Comparison of ENCODE assay signal across 9 mouse cellular contexts in the genomic region with DNA sequence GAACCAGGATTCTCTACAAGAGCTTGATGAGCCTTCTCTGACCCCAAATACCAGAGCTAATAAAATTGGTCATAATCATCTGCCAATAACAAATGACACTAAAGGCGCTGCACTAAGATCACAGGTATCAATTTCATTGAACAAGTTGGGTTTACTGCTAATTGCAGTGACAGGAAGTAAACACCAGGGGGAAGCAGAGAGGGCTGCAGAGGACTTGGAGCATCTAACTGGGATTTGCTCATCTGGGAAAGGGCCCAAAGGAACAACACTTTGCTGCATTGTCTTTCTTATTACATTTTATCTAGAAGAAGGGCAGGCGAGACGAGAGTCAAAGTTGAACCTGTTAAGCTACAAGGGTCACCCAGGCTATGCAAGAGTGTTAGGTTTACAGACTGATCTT. TPM values are rescaled to one million over a fixed set of nuclear protein-coding genes. Genes with fewer than 3 reads are reported as not detected.
DNase-seq lines count a peak whose midpoint lies in the region; ATAC-seq and TF ChIP-seq lines count a peak whose summit lies in the region.
"Had no signal": no experiment of that assay in that cellular context is flagged by ENCODE, and none has a peak within 500 bp of the region (broad histone marks: within the 10 kb centered on the region; RNA-seq: fewer than 3 reads in every experiment).

No protein-coding gene starts in this region.

- no peak for ATAC-seq in midbrain, embryonic 14.5 days (ENCODE audit: low FRiP score, low TSS enrichment)
- ATAC-seq in midbrain, embryonic 16.5 days: no peak
- ATAC-seq in limb, embryonic 14.5 days (ENCODE audit: low FRiP score, low read depth): no peak

- H3K9ac ChIP-seq in midbrain, embryonic 14.5 days (replicated peaks; ENCODE audit: low read length): no peak overlapping the region
- H3K9ac ChIP-seq in midbrain, embryonic 16.5 days (ENCODE audit: low read depth, low read length): no peak overlapping the region
- no peak overlapping the region for H3K9ac ChIP-seq in limb, embryonic 14.5 days (ENCODE audit: low read depth, low read length, severe bottlenecking)
- H3K9ac ChIP-seq: heart, embryonic 13.5 days had no signal

- no peaks in the 10 kb centered on the region for H3K27me3 ChIP-seq in midbrain, embryonic 14.5 days (ENCODE audit: control insufficient read depth, insufficient read depth, low read length)
- no peaks in the 10 kb centered on the region for H3K27me3 ChIP-seq in midbrain, embryonic 16.5 days (ENCODE audit: control insufficient read depth, insufficient read depth, low read depth, low read length)
- no peaks in the 10 kb centered on the region for H3K27me3 ChIP-seq in limb, embryonic 14.5 days (ENCODE audit: control insufficient read depth, insufficient read depth, low read length)
- H3K27me3 ChIP-seq: heart, embryonic 13.5 days had no signal

- peak; percentile 73 for DNase-seq in midbrain, embryonic 14.5 days
- DNase-seq in adrenal gland, adult (ENCODE audit: inconsistent age in 2 of 2, low spot score in 1 of 2): peak; percentile 50 to 85
- DNase-seq in embryo, embryonic 10 days (ENCODE audit: low spot score): peak; percentile 58
- DNase-seq in induced T-regulatory cell, adult 2 months (ENCODE audit: low read depth): peak; percentile 71
- DNase-seq in limb, embryonic 14.5 days (ENCODE audit: low spot score): peak; percentile 3
- peak; percentile 46 for DNase-seq in right cerebral cortex, adult 18-20 months
- DNase-seq in yolk sac, embryonic 10.5 days (ENCODE audit: low spot score): peak; percentile 26

- no peak overlapping the region for H3K27ac ChIP-seq in midbrain, embryonic 14.5 days (replicated peaks; ENCODE audit: low read depth, low read length)
- no peak overlapping the region for H3K27ac ChIP-seq in midbrain, embryonic 16.5 days (ENCODE audit: low read length)
- H3K27ac ChIP-seq in limb, embryonic 14.5 days (replicated peaks; ENCODE audit: low read depth, low read length): no peak overlapping the region
- H3K27ac ChIP-seq: heart, embryonic 13.5 days had no signal

- no peak overlapping the region for H3K4me2 ChIP-seq in midbrain, embryonic 14.5 days (ENCODE audit: low read length)
- no peak overlapping the region for H3K4me2 ChIP-seq in midbrain, embryonic 16.5 days (ENCODE audit: low read length)
- H3K4me2 ChIP-seq in limb, embryonic 14.5 days (replicated peaks; ENCODE audit: low read depth, low read length, severe bottlenecking): no peak overlapping the region
- H3K4me2 ChIP-seq: heart, embryonic 13.5 days had no signal

- H3K4me3 ChIP-seq in midbrain, embryonic 14.5 days (replicated peaks; ENCODE audit: low read depth, low read length): no peak overlapping the region
- no peak overlapping the region for H3K4me3 ChIP-seq in midbrain, embryonic 16.5 days (ENCODE audit: low read depth, low read length)
- no peak overlapping the region for H3K4me3 ChIP-seq in limb, embryonic 14.5 days (replicated peaks; ENCODE audit: low read length)
- H3K4me3 ChIP-seq: heart, embryonic 13.5 days had no signal

- no peaks in the 10 kb centered on the region for H3K4me1 ChIP-seq in midbrain, embryonic 14.5 days (ENCODE audit: control insufficient read depth, insufficient read depth, low read length)
- H3K4me1 ChIP-seq in midbrain, embryonic 16.5 days (ENCODE audit: control insufficient read depth, insufficient read depth, low read length): no peaks in the 10 kb centered on the region
- no peaks in the 10 kb centered on the region for H3K4me1 ChIP-seq in limb, embryonic 14.5 days (ENCODE audit: control insufficient read depth, insufficient read depth, low read length)

- H3K9me3 ChIP-seq in midbrain, embryonic 14.5 days (ENCODE audit: control insufficient read depth, low read length): no peaks in the 10 kb centered on the region
- no peaks in the 10 kb centered on the region for H3K9me3 ChIP-seq in midbrain, embryonic 16.5 days (replicated peaks; ENCODE audit: control insufficient read depth, low read length, poor library complexity, severe bottlenecking)
- no peaks in the 10 kb centered on the region for H3K9me3 ChIP-seq in limb, embryonic 14.5 days (ENCODE audit: control insufficient read depth, low read length)
- H3K9me3 ChIP-seq: heart, embryonic 13.5 days had no signal

- 70% methylated on average over 3 of the region's 3 CpGs for WGBS in midbrain, embryonic 14.5 days
- WGBS in midbrain, embryonic 16.5 days: 67% methylated on average over 3 of the region's 3 CpGs
- 69% methylated on average over 3 of the region's 3 CpGs for WGBS in limb, embryonic 14.5 days

- no peak for TF ChIP-seq POLR2A in limb, embryonic 14.5 days (IDR thresholded peaks at IDR 0.05; ENCODE audit: borderline replicate concordance, extremely low read depth, insufficient read depth, insufficient read length)

- H3K36me3 ChIP-seq in midbrain, embryonic 14.5 days (ENCODE audit: control insufficient read depth, insufficient read depth, low read length): peaks cover 92% of the 10 kb centered on the region
- peaks cover 47% of the 10 kb centered on the region for H3K36me3 ChIP-seq in midbrain, embryonic 16.5 days (ENCODE audit: control insufficient read depth, insufficient read depth, low read length)
- peaks cover 93% of the 10 kb centered on the region for H3K36me3 ChIP-seq in limb, embryonic 14.5 days (ENCODE audit: control insufficient read depth, insufficient read depth, low read length)

RNA-seq across cellular contexts. Expression of a gene that starts 43.7 kb away (rescaled TPM):
- not detected in 2 replicates for polyA plus RNA-seq in midbrain, embryonic 14.5 days (2014; fragmentation: Nextera tagmentation; extraction: Ambion mirVana)
- polyA plus RNA-seq in midbrain, embryonic 16.5 days (2015; fragmentation: Nextera tagmentation; extraction: Ambion mirVana): not detected in 2 replicates
- polyA plus RNA-seq in limb, embryonic 14.5 days (2012; rRNA removed): 0.10 TPM in 2 replicates
- 0.07 and 0.15 TPM in 2 replicates for polyA plus RNA-seq in limb, embryonic 14.5 days (2014; fragmentation: Nextera tagmentation; extraction: Ambion mirVana)

RNA-seq across cellular contexts. Expression of a gene that starts 57.0 kb away (rescaled TPM):
- 125 and 160 TPM in 2 replicates for polyA plus RNA-seq in midbrain, embryonic 14.5 days (2014; fragmentation: Nextera tagmentation; extraction: Ambion mirVana)
- 160 and 170 TPM in 2 replicates for polyA plus RNA-seq in midbrain, embryonic 16.5 days (2015; fragmentation: Nextera tagmentation; extraction: Ambion mirVana)
- polyA plus RNA-seq in limb, embryonic 14.5 days (2012; rRNA removed): 68.8 and 97.2 TPM in 2 replicates
- polyA plus RNA-seq in limb, embryonic 14.5 days (2014; fragmentation: Nextera tagmentation; extraction: Ambion mirVana): 44.0 and 50.0 TPM in 2 replicates

RNA-seq across cellular contexts. Expression of a gene that starts 57.1 kb away (rescaled TPM):
- polyA plus RNA-seq in midbrain, embryonic 14.5 days (2014; fragmentation: Nextera tagmentation; extraction: Ambion mirVana): 27.7 and 28.7 TPM in 2 replicates
- 16.7 and 19.5 TPM in 2 replicates for polyA plus RNA-seq in midbrain, embryonic 16.5 days (2015; fragmentation: Nextera tagmentation; extraction: Ambion mirVana)
- polyA plus RNA-seq in limb, embryonic 14.5 days (2012; rRNA removed): 29.3 and 35.7 TPM in 2 replicates
- polyA plus RNA-seq in limb, embryonic 14.5 days (2014; fragmentation: Nextera tagmentation; extraction: Ambion mirVana): 23.5 and 29.0 TPM in 2 replicates

Comparison
In these comparisons a context has a peak if more than half of its experiments do, and no peak if none do; other contexts are left out.
1. DNase-seq: peak in every context shown above with its lines; median percentile 73 in midbrain, embryonic 14.5 days; 71 in induced T-regulatory cell, adult 2 months; 68 in adrenal gland, adult; 58 in embryo, embryonic 10 days; 46 in right cerebral cortex, adult 18-20 months; 26 in yolk sac, embryonic 10.5 days; 3 in limb, embryonic 14.5 days.